Mouse (Mus musculus): ENCODE measurements at regions not wholly inside any gene's neighbourhood (a gene's known extent, or its start where the extent isn't known, plus 50 kb on each side); places are given as distances from the start of the nearest gene placed in this dataset.
"Not testable (repeated sequence)": the region's sequence is repeated elsewhere in the genome, so short reads cannot be mapped to it uniquely, and the experiment has no call there.

DNA sequence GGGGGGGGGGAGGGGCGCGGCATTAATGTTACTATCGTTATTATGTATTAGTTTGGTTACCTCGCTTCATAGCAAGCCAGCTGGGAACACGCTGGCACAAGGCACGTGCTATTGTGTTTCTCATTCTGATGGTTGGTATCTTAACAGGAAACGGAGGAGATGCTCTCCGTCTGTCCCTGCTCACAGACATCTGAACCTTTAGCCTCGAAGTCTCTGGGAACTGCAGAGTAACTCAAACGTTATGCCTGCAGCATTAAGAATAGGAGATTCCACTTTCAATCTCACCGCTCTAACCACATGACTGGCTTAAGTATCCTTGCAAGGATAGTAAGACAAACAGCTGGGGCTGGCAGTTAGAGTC lies 80.0 kb downstream of the Nfkbiz start:
- DNase-seq (ENCODE audit: low spot score in 2 of 2) = no peak

- no peak for DNase-seq (ENCODE audit: low spot score in 2 of 2)
These were observed 80.6 kb downstream of the Nfkbiz start for GRCm38 (mm10) chr16:55757952-55758706.

- not testable (repeated sequence) for DNase-seq (ENCODE audit: low spot score in 2 of 2)
These were observed 81.3 kb downstream of the Nfkbiz start for GRCm38 (mm10) chr16:55757422-55757815.

GRCm38 (mm10) chr16:55756764-55757421 lies 81.8 kb downstream of the Nfkbiz start:
- DNase-seq (ENCODE audit: low spot score in 2 of 2) = no peak

DNA sequence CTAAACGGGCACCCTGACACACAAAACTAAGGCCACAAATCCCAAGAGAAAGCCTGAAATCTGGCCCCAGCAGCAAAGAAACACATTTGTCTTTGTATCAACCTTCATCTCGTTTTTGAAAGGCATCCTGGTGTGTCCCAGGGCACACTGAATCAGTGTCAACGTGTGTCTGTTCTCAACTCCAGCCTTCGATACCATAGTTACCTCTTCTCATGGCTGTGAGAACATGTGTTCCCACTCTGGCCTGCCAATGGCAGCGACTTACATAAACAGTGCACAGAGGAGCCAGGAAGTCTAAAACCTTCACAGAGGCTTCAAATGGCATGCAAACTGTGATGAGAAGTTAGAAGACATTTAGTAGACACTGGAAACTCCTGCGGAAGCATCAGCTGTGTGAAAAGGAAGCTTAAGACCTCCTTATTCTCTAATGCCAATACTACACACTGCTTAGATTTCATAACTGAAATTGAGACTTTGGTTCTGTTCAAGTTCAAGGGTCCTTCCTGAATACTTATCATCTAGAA lies 83.3 kb downstream of the Nfkbiz start:
- no peak for DNase-seq (ENCODE audit: low spot score in 2 of 2)

DNA sequence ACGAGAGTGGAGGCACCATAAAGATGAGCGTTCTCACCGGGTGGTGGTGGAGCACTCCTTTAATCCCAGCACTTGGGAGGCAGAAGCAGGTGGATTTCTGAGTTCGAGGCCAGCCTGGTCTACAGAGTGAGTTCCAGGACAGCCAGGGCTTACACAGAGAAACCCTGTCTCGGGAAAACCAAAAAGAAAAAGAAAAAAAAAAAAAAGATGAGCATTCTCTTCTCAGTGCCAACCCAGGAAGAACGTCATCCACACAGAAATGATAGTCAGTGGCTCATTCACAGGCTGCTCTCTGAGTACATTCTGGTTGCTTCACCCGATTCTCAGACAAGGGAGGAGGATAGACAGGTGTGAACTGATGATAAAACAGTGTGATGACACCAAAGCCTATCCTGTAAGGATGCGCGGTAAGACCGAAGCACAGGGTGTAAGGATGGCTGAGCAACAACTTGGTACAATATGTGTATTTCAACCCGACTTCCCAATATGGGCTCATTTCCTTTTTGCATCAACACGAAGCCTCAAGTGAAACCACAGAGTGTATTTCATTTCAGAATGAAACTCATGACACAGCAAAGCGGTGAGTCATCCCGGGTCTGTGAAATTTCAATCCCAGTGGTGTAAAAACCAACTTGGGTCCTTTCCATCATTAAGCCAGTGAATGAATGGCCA lies 84.5 kb downstream of the Nfkbiz start:
- no peak for DNase-seq (ENCODE audit: low spot score in 2 of 2)

GRCm38 (mm10) chr16:55753380-55753779 lies 85.3 kb downstream of the Nfkbiz start:
- DNase-seq (ENCODE audit: low spot score in 2 of 2) = no peak

GRCm38 (mm10) chr16:55747250-55747649 lies 91.4 kb downstream of the Nfkbiz start:
- DNase-seq (ENCODE audit: low spot score in 2 of 2) = no peak

DNA sequence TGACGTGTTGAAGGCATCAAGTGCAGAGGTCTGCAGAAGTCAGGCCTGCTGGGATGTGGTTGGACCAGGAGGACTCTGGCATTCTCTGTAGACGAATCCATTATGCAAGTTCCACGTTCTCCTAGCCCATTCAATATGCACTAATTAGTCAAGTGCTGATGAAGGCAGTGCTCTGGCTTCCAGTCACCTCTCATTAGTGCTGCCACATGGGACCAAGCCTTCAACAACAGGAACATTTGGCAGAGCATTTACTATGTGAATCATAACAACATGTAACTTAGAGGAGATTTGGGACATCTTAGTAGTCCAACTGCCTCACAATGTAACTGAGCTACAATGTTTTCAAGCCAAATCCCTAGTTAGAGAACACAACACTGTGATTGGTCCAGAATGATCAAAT lies 92.5 kb downstream of the Nfkbiz start:
- DNase-seq (ENCODE audit: low spot score in 2 of 2) = no peak

DNA sequence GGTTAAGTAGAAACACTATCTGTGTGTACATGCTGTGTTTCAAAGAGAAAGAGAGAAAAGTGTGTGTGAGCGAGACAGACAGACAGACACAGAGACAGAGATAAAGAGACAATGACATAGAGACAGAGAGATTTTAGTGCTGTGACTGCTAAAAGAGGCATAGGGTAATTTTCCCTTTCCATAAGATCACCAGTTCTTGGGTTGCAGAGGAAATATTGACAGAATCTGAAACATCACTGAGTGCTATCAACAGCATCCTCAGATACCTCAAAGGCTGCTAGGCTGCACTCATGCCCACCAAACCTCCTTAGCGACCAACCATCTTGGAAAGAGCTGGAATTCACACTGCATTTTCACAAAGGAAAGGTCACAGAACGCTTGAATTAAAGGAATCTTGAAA lies 93.6 kb downstream of the Nfkbiz start:
- no peak for DNase-seq (ENCODE audit: low spot score in 2 of 2)

DNA sequence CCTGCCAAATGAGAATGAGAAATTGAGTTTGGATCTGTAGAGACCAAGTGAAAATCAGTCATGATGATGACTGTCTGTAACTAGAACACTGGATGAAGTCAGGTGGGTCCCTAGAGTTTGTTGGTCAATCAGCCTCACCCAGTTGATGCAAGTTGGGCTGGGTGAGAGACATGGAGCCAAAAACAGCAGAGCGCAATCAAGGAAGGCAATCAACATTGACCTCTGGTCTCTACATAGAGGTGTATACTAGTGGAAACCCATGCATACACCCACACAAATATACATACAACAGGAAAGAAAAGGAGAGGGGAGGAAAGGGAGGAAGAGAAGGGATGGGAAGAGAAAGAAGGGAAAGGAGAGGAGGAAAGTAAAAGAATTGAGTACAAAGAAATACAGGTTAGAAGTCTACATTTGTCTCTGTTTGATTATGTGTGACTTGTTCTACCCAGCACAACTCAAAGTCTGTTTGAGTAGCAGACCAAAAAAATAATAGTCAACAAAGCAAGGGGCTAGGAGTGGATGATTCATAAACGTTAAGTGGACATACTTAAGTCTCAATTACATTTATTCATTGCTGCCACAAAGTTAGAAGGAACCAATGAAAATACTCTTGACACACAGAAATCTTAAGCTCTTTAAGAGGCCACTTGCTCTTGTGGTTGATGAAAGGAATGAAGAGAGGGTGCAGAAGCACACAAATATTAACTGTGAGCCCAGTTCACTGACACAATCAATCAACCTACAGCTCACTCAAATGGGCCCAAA lies 97.4 kb downstream of the Nfkbiz start:
- no peak for DNase-seq (ENCODE audit: low spot score in 2 of 2)

GRCm38 (mm10) chr16:55738741-55739140 lies 100.0 kb downstream of the Nfkbiz start:
- DNase-seq (ENCODE audit: low spot score in 2 of 2) = no peak

DNA sequence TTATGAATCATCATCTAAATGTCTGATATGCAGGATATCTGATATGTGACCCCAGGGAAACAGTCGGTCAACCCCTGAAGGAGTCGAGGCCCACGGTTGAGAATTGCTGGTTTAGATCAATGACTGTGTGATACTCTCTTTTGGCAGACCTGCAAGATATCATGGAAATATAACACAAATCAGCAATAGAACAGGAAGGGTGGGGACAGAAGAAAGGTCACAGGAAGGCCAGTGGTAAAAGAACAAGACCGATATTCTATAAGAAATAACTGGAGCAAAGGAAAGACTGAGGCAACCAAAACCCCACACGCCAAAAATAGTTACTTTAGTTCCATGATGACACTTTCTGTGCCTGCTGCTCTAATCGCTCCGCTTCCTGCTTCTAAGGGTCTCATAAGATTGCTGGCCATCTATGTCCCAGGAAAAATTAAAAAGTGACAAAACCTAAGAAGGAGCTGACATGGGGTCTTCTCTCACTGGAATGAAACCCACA lies 103.2 kb downstream of the Nfkbiz start:
- DNase-seq (ENCODE audit: low spot score in 2 of 2) = no peak

- DNase-seq (ENCODE audit: low spot score in 2 of 2) = peak in 1 of 2 experiments; percentile 5
These were observed 104.4 kb downstream of the Nfkbiz start for GRCm38 (mm10) chr16:55734301-55734700.

- DNase-seq (ENCODE audit: low spot score in 2 of 2) = peak; percentile 15 to 51
These were observed 104.9 kb downstream of the Nfkbiz start for GRCm38 (mm10) chr16:55733751-55734150.

DNA sequence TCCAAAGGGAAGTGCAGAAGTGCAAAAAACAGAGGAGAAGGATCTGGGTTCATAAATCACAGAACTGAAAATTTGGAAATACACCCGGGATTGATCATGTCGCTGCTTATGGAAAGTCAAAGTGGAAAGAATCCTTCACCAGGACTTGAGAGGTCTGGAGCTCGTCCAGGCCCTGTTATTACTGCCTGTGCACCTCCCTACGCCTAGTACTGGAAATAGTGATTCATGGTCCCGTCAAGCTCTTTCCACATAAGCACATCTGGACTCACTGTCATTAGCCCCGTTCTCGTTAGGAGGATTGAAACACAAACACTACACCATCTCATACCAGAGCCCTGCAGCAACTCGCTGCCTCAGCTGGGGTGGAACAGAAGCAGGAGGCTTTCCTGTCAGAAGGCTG lies 107.7 kb downstream of the Nfkbiz start:
- no peak for DNase-seq (ENCODE audit: low spot score in 2 of 2)

DNA sequence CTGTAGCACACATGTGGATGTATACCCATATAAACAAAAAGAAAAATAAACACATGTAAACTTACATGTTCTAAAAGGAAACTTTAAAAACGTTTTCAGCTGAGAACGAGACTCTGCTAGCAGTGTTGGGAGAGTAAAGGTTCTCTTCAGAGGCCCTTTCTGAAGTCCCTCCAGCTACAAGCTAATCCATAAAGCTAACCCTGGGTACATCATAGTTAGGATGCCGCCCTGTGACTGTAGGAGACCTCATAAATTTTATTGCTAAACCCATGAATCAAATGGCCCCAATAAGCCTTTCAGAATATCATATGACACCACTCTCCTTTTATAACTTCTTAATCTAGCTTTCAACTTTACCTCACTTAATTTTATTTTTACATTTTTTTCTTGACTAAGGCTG lies 112.2 kb downstream of the Nfkbiz start:
- DNase-seq (ENCODE audit: low spot score in 2 of 2) = no peak

- no peak for DNase-seq (ENCODE audit: low spot score in 2 of 2)
These were observed 118.3 kb downstream of the Nfkbiz start for GRCm38 (mm10) chr16:55720430-55720829.

DNA sequence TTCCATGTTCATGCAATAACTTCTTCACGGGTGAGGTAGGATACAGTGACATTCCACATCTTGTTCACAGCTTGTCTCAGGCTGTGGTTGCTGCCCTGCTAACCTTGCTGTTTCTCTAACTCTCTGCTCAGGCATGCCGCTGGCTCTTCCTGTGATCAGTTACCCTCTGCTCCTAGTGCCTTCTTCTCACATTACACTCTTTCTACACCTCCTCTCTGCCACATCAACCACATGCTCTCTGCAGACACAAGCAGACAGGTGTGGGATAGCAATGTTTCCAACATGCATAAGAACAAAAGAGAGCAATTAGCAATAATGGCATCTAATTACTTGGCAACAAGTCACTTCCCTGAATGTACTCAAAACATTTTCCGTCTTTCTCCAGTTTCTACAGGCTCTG lies 128.7 kb downstream of the Nfkbiz start:
- no peak for DNase-seq (ENCODE audit: low spot score in 2 of 2)

GRCm38 (mm10) chr16:55706502-55706901 lies 132.2 kb downstream of the Nfkbiz start:
- no peak for DNase-seq (ENCODE audit: low spot score in 2 of 2)

- DNase-seq (ENCODE audit: low spot score in 2 of 2) = no peak
These were observed 140.2 kb downstream of the Nfkbiz start for GRCm38 (mm10) chr16:55698489-55698892.

GRCm38 (mm10) chr16:55691069-55691468 lies 147.6 kb downstream of the Nfkbiz start:
- no peak for DNase-seq (ENCODE audit: low spot score in 2 of 2)
